Mouse (Mus musculus) lung, postnatal 0 days (tissue): Measurements from ENCODE around the gene 2010109A12Rik.

Experiments
- CTCF ChIP-seq: IDR thresholded peaks from 2 replicates; pipeline ENCODE4 v1.5.1; 2016; ENCODE audit warnings: antibody characterized with exemption, mild to moderate bottlenecking
- EP300 ChIP-seq: IDR thresholded peaks from 2 replicates; pipeline ENCODE4 v1.6.1; 2016; ENCODE audit warnings: antibody characterized with exemption, mild to moderate bottlenecking, control low read depth

DNA sequence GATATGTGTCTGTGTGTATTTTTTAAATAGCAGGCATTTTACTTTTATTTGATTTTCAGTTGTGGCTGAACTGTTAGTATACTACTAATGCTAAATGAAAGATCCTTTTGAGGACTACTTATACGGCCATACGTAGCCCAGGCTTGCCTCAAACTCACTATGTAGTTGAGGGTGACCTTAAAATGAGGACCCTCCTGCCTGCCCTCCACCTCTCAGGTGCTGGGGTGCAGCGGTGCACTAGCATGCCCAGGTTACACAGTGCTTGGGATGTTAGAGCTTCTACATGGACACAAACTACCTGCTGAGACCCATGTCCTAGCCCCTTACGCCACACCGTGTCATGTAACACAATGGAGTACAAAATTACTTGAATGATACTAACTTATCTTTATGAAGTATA is 15.9 kb upstream of the 2010109A12Rik start:
- no peak for TF ChIP-seq EP300
- no peak for TF ChIP-seq CTCF
